Mouse (Mus musculus): ENCODE data around the gene Sept3. TPM values are rescaled to one million over a fixed set of nuclear protein-coding genes. Genes with fewer than 3 reads are reported as not detected.

Sept3 gene
- polyA plus RNA-seq, 1 experiment from 2014 or later = 4.8 TPM

GRCm38 (mm10) chr15:82277591-82277990, 2.9 kb downstream of the Sept3 start:
- WGBS = 62% methylated on average over 5 of the region's 5 CpGs
- no peaks in the 10 kb centered on the region for H3K9me3 ChIP-seq (replicated peaks; ENCODE audit: low read length)
- ATAC-seq (replicated peaks; ENCODE audit: low FRiP score, low read depth) (no peak), DNase-seq (ENCODE audit: low spot score) (no peak)
- H3K27ac ChIP-seq = no peak overlapping the region
- H3K9ac ChIP-seq (ENCODE audit: low read depth, low read length) = no peak overlapping the region
- H3K27me3 ChIP-seq (ENCODE audit: insufficient read depth, low read length) = peaks cover 13% of the 10 kb centered on the region
- TF ChIP-seq CTCF (IDR thresholded peaks at IDR 0.05; ENCODE audit: low read depth) = no peak
- peaks cover 4% of the 10 kb centered on the region; the same call in 1 of the 2 replicates for H3K4me1 ChIP-seq (replicated peaks; ENCODE audit: insufficient read depth, low read length)
- no peak overlapping the region for H3K4me3 ChIP-seq (replicated peaks; ENCODE audit: low read depth, low read length)
- no peak overlapping the region for H3K4me2 ChIP-seq (ENCODE audit: low read length)
- H3K36me3 ChIP-seq (ENCODE audit: insufficient read depth, low read length) = no peaks in the 10 kb centered on the region

- no peaks in the 10 kb centered on the region for H3K36me3 ChIP-seq (ENCODE audit: insufficient read depth, low read length)
- H3K4me3 ChIP-seq (replicated peaks; ENCODE audit: low read depth, low read length) = no peak overlapping the region
- ATAC-seq (replicated peaks; ENCODE audit: low FRiP score, low read depth) = no peak
- H3K4me2 ChIP-seq (ENCODE audit: low read length) = no peak overlapping the region
- 84% methylated on average over 4 of the region's 4 CpGs for WGBS
- peaks cover under 1% of the 10 kb centered on the region; the same call in 1 of the 2 replicates for H3K4me1 ChIP-seq (replicated peaks; ENCODE audit: insufficient read depth, low read length)
- TF ChIP-seq CTCF (IDR thresholded peaks at IDR 0.05; ENCODE audit: low read depth) = no peak
- H3K27ac ChIP-seq = no peak overlapping the region
- no peak overlapping the region for H3K9ac ChIP-seq (ENCODE audit: low read depth, low read length)
- H3K9me3 ChIP-seq (replicated peaks; ENCODE audit: low read length) = no peaks in the 10 kb centered on the region
- H3K27me3 ChIP-seq (ENCODE audit: insufficient read depth, low read length) = no peaks in the 10 kb centered on the region
- DNase-seq (ENCODE audit: low spot score) = no peak
These were observed 5.9 kb downstream of the Sept3 start for GRCm38 (mm10) chr15:82280638-82281037.

GRCm38 (mm10) chr15:82286157-82286556, 11.5 kb downstream of the Sept3 start:
- H3K4me2 ChIP-seq (ENCODE audit: low read length) = no peak overlapping the region
- no peaks in the 10 kb centered on the region for H3K4me1 ChIP-seq (replicated peaks; ENCODE audit: insufficient read depth, low read length)
- no peaks in the 10 kb centered on the region for H3K27me3 ChIP-seq (ENCODE audit: insufficient read depth, low read length)
- DNase-seq (ENCODE audit: low spot score) = no peak
- 63% methylated on average over 12 of the region's 12 CpGs for WGBS
- no peak for TF ChIP-seq CTCF (IDR thresholded peaks at IDR 0.05; ENCODE audit: low read depth)
- H3K9ac ChIP-seq (ENCODE audit: low read depth, low read length) = no peak overlapping the region
- H3K27ac ChIP-seq = no peak overlapping the region
- no peak overlapping the region for H3K4me3 ChIP-seq (replicated peaks; ENCODE audit: low read depth, low read length)
- no peaks in the 10 kb centered on the region for H3K9me3 ChIP-seq (replicated peaks; ENCODE audit: low read length)
- no peak for ATAC-seq (replicated peaks; ENCODE audit: low FRiP score, low read depth)
- H3K36me3 ChIP-seq (ENCODE audit: insufficient read depth, low read length) = no peaks in the 10 kb centered on the region

GRCm38 (mm10) chr15:82290252-82290651, 15.6 kb downstream of the Sept3 start:
- Histone ChIP-seq H3K4me1 (replicated peaks; ENCODE audit: insufficient read depth, low read length) (peaks cover 3% of the 10 kb centered on the region; the same call in 1 of the 2 replicates), H3K27me3 (ENCODE audit: insufficient read depth, low read length) (no peaks in the 10 kb centered on the region), H3K36me3 (ENCODE audit: insufficient read depth, low read length) (no peaks in the 10 kb centered on the region), H3K9ac (ENCODE audit: low read depth, low read length) (no peak overlapping the region), H3K4me2 (ENCODE audit: low read length) (no peak overlapping the region), H3K27ac (no peak overlapping the region), H3K4me3 (replicated peaks; ENCODE audit: low read depth, low read length) (no peak overlapping the region), H3K9me3 (replicated peaks; ENCODE audit: low read length) (no peaks in the 10 kb centered on the region)
- DNase-seq (ENCODE audit: low spot score) (no peak), ATAC-seq (replicated peaks; ENCODE audit: low FRiP score, low read depth) (no peak)
- no peak for TF ChIP-seq CTCF (IDR thresholded peaks at IDR 0.05; ENCODE audit: low read depth)
- WGBS = 72% methylated on average over 7 of the region's 7 CpGs

- no peak overlapping the region for H3K9ac ChIP-seq (ENCODE audit: low read depth, low read length)
- H3K36me3 ChIP-seq (ENCODE audit: insufficient read depth, low read length) = no peaks in the 10 kb centered on the region
- DNase-seq (ENCODE audit: low spot score) = no peak
- H3K4me2 ChIP-seq (ENCODE audit: low read length) = peak overlapping the region; percentile 41
- H3K27me3 ChIP-seq (ENCODE audit: insufficient read depth, low read length) = no peaks in the 10 kb centered on the region
- no peaks in the 10 kb centered on the region for H3K9me3 ChIP-seq (replicated peaks; ENCODE audit: low read length)
- 14% methylated on average over 5 of the region's 5 CpGs for WGBS
- ATAC-seq (replicated peaks; ENCODE audit: low FRiP score, low read depth) = no peak
- H3K27ac ChIP-seq = 0 out of 2 replicates have a peak overlapping the region, but pooled peaks have one; percentile 21
- H3K4me1 ChIP-seq (replicated peaks; ENCODE audit: insufficient read depth, low read length) = peaks cover 3% of the 10 kb centered on the region; the same call in 1 of the 2 replicates
- no peak for TF ChIP-seq CTCF (IDR thresholded peaks at IDR 0.05; ENCODE audit: low read depth)
- no peak overlapping the region for H3K4me3 ChIP-seq (replicated peaks; ENCODE audit: low read depth, low read length)
These were observed 18.2 kb downstream of the Sept3 start for GRCm38 (mm10) chr15:82292851-82293250.

GRCm38 (mm10) chr15:82293271-82293711, 18.6 kb downstream of the Sept3 start:
- H3K36me3 ChIP-seq (ENCODE audit: insufficient read depth, low read length) = no peaks in the 10 kb centered on the region
- DNase-seq (ENCODE audit: low spot score) (peak; percentile 61), ATAC-seq (replicated peaks; ENCODE audit: low FRiP score, low read depth) (peak; percentile 74)
- no peak overlapping the region for H3K9ac ChIP-seq (ENCODE audit: low read depth, low read length)
- TF ChIP-seq CTCF (IDR thresholded peaks at IDR 0.05; ENCODE audit: low read depth) = no peak
- H3K4me1 ChIP-seq (replicated peaks; ENCODE audit: insufficient read depth, low read length) = peaks cover 3% of the 10 kb centered on the region; the same call in 1 of the 2 replicates
- H3K4me3 ChIP-seq (replicated peaks; ENCODE audit: low read depth, low read length) = no peak overlapping the region
- no peaks in the 10 kb centered on the region for H3K27me3 ChIP-seq (ENCODE audit: insufficient read depth, low read length)
- peak overlapping the region; percentile 41 for H3K4me2 ChIP-seq (ENCODE audit: low read length)
- no peaks in the 10 kb centered on the region for H3K9me3 ChIP-seq (replicated peaks; ENCODE audit: low read length)
- 5% methylated on average over 7 of the region's 7 CpGs for WGBS
- H3K27ac ChIP-seq = 0 out of 2 replicates have a peak overlapping the region, but pooled peaks have one; percentile 21

- Histone ChIP-seq H3K27ac (no peak overlapping the region), H3K27me3 (ENCODE audit: insufficient read depth, low read length) (no peaks in the 10 kb centered on the region), H3K4me2 (ENCODE audit: low read length) (no peak overlapping the region), H3K9me3 (replicated peaks; ENCODE audit: low read length) (no peaks in the 10 kb centered on the region), H3K4me1 (replicated peaks; ENCODE audit: insufficient read depth, low read length) (peaks cover 3% of the 10 kb centered on the region; the same call in 1 of the 2 replicates), H3K4me3 (replicated peaks; ENCODE audit: low read depth, low read length) (no peak overlapping the region), H3K36me3 (ENCODE audit: insufficient read depth, low read length) (no peaks in the 10 kb centered on the region), H3K9ac (ENCODE audit: low read depth, low read length) (no peak overlapping the region)
- peak; percentile 73 for TF ChIP-seq CTCF (IDR thresholded peaks at IDR 0.05; ENCODE audit: low read depth)
- WGBS = 34% methylated on average over 8 of the region's 8 CpGs
- ATAC-seq (replicated peaks; ENCODE audit: low FRiP score, low read depth) = no peak
- peak; percentile 58 for DNase-seq (ENCODE audit: low spot score)
These were observed 19.4 kb downstream of the Sept3 start for GRCm38 (mm10) chr15:82294059-82294458.

Measured in kidney, postnatal 0 days (tissue).